Mouse (Mus musculus) thymus, postnatal 36 days (tissue): ENCODE measurements around the gene 4930430A15Rik.

Source experiments
- DNase-seq, 2 experiments: peaks; one replicate each; pipeline ENCODE4 v3.0.0; 2022; ENCODE audit warnings: mixed read lengths in 2 of 2

The 4930430A15Rik gene

DNA sequence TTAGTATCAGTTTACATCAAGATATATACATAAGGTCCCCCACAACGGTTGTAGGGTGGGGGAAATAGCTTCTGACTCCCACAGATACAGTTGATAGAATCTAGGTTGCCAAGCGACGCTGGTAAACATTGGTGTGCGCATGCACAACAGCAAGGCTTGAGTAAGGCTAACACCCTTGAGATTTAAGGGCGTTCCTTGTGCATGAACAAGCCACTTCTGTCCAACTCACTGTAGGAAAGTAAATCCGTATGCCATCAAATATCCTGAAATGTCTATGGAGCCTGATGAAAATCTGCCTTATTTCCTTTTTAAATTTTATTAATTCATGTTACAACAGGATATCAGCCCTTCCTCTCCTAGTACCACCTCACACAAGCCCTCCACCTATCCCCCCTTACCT, at the start of gene 4930430A15Rik:
TSS of gene 4930430A15Rik (minus strand) at position 101 of the 400 bp plus-strand sequence.
- no peak for DNase-seq

DNA sequence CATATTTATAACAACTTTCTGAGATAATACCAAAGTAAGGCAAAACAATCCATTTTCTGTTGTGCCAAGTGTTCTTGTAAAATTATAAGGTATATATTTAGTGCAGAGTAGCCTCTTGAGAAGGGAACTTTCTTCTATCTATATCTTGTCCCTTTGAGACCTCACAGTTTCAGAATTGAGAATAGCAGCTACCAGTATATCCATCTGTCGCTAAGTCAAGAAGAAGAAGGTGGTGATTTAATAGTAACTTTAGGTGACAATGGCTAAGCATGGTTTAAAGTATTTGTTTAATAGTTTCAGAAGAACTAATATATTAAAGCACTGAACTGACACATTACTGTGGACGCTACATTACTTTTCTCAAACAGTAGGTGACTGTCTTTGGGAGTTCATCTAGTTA, 44.6 kb upstream of the 4930430A15Rik start, which contains the start of gene Olfr1277:
TSS of gene Olfr1277 (minus strand) at position 101 of the 400 bp plus-strand sequence.
- no peak for DNase-seq

DNA sequence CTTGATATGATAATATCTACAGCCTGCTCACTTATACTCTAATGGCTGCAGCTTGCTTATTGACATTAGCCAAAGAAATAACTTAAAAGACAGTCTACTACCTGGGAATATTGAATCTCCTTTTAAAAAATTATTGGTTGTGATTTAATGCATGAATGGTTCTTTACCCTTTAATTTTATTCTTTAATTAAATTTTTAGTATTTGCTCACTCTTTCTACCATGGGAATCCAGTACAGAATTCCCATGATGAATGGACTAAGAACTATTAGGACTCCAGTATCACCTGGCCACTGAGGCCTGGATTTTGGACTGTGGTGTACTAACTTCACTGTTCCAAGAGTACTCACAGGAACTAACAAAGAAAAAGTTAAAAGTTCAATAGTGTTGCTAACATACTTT, 24.8 kb upstream of the 4930430A15Rik start, which contains the start of gene Olfr1276:
TSS of gene Olfr1276 (plus strand) at position 301 of the 400 bp plus-strand sequence.
- DNase-seq = no peak

DNA sequence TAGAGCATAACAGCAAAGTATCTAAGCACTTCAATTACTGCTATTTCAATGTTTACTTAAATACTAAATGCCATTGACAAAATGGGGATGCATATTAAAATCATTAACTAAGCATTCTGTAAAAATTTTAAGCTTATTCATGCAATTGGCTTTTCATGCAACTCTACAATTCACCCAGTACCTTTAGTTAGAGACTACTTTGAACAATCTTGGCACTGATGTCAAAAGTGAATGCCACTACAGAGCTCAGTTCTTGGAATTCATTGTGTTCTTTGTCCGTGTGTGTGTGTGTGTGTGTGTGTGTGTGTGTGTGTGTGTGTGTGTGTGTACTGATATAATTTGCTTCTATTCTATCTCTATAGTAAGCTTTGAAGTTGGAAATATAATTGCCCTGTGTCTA, 5.8 kb upstream of the 4930430A15Rik start, which contains the start of gene Olfr1275:
TSS of gene Olfr1275 (minus strand) at position 101 of the 400 bp plus-strand sequence.
- no peak for DNase-seq

DNA sequence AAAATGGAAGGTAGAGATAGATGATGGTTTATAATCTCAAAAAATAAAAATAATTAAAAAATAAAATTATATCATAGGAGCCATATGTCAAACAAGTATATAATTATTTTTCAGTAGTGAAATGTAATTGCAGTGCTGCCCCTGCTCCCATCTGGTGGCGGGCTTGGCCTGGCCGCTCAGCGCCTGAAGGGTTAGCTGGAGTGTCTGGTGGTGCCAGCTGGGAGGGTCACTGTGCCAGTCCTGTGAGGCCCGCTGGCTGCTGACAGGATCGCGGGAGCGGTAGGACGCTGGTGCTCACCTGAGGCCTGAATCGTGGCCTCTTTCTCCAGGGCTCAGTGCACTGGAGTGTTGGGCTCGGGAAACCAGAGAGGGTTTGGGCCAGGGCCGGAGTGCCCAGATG, 47.3 kb downstream of the 4930430A15Rik start:
- DNase-seq = no peak

DNA sequence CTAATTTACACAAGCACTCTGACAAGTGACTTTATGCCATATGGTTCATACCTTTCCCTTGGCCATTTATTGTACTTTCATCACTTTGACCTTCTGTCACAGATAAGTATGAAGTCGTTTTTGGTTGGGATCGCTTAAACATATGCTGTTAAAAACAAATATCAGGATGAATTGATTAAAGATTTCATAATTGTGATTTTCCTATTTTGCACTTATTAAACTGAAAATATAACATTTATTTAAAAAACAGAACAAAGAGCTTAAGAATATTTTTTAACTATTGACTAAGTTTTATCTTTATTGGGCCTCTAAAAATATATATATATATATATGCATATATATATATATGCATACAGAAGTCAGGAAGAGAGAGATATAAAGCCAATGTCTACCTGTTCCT, 76.6 kb downstream of the 4930430A15Rik start, which contains the start of gene Gm15130:
TSS of gene Gm15130 (minus strand) at position 101 of the 400 bp plus-strand sequence.
- no peak for DNase-seq

DNA sequence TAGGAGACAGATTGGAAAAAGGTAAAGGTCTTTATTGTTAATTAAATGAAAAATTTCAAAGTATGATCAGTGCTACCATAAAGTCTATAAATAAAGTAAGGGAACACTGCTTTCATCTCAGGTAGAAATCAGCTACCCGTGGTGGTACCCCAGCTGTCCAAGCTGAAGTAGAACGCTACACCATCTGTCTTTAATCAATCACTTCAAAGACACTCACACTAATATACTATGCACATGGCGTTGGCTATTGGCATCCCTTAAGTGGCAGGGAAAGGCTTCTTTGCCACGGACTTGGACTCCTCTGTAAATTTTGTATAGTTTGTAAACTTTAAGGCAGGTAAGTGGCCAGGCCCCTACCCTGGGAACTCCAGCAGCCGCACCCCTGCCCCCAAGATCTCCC, 93.7 kb downstream of the 4930430A15Rik start:
- no peak for DNase-seq
